Mouse (Mus musculus) liver, postnatal 0 days (tissue): ENCODE results near the gene Fbxw2. TPM values are rescaled to one million over a fixed set of nuclear protein-coding genes. Genes with fewer than 3 reads are reported as not detected.
"Not testable (repeated sequence)": the region's sequence is repeated elsewhere in the genome, so short reads cannot be mapped to it uniquely, and the experiment has no call there.

Source experiments
- ATAC-seq: fragments of 200-750 bp; cut with Nextera tagmentation; 2 replicates; pipeline ENCODE4 v1.8.0; 2017; ENCODE audit warnings: mild to moderate bottlenecking, moderate library complexity
- DNase-seq: peaks from one replicate; pipeline ENCODE4 v3.0.0-alpha.2; 2016
- H3K27ac ChIP-seq: fragments of 300-500 bp; sonication (generic); 2 replicates; pipeline ENCODE4 v1.5.1; 2014; ENCODE audit warnings: antibody characterized with exemption, moderate library complexity, mild to moderate bottlenecking, low read depth
- H3K27me3 ChIP-seq: fragments of 300-500 bp; sonication (generic); 2 replicates; pipeline ENCODE4 v1.6.1; 2014; ENCODE audit warnings: low read length, control low read depth, mixed read lengths; ENCODE audit not compliant: insufficient read depth
- H3K36me3 ChIP-seq: fragments of 300-500 bp; sonication (generic); replicated peaks from 2 replicates; pipeline ENCODE4 v1.6.1; 2014; ENCODE audit warnings: mild to moderate bottlenecking, control low read depth, low read length, moderate library complexity, mixed read lengths; ENCODE audit not compliant: insufficient read depth
- H3K4me1 ChIP-seq: fragments of 300-500 bp; sonication (generic); 2 replicates; pipeline ENCODE4 v1.6.1; 2014; ENCODE audit warnings: antibody characterized with exemption, mild to moderate bottlenecking, control low read depth; ENCODE audit not compliant: insufficient read depth
- H3K4me2 ChIP-seq: fragments of 300-500 bp; sonication (generic); 2 replicates; pipeline ENCODE4 v1.6.1; 2014; ENCODE audit warnings: low read depth, mild to moderate bottlenecking, low read length, moderate library complexity, mixed read lengths
- H3K4me3 ChIP-seq: fragments of 300-500 bp; sonication (generic); 2 replicates; pipeline ENCODE4 v1.5.1; 2014; ENCODE audit warnings: low read depth, low read length
- H3K9ac ChIP-seq: fragments of 300-500 bp; sonication (generic); replicated peaks from 2 replicates; pipeline ENCODE4 v1.6.1; 2014; ENCODE audit warnings: mild to moderate bottlenecking, moderate library complexity
- H3K9me3 ChIP-seq: fragments of 300-500 bp; sonication (generic); 2 replicates; pipeline ENCODE4 v1.6.1; 2016; ENCODE audit warnings: mild to moderate bottlenecking, control low read depth, low read length, mixed read lengths
- CTCF ChIP-seq: sonication (generic); IDR thresholded peaks from 2 replicates; pipeline ENCODE4 v1.5.1; 2016; ENCODE audit warnings: antibody characterized with exemption, low read depth
- EP300 ChIP-seq: IDR thresholded peaks from 2 replicates; pipeline ENCODE4 v1.6.1; 2016; ENCODE audit warnings: antibody characterized with exemption, low read depth, mild to moderate bottlenecking
- WGBS: fragments of 180-500 bp; shearing (Covaris S2); extraction: QIAGEN DNeasy Blood & Tissue Kit; methylation state at CpG from one replicate; pipeline ENCODE4 v1.1.7; 2014; ENCODE audit not compliant: insufficient replicate concordance; 5-methylcytosine and 5-hydroxymethylcytosine counted together
- polyA plus RNA-seq: library from polyadenylated mRNA; unstranded; fragments of >200 nt; fragmentation: Nextera tagmentation; extraction: Ambion mirVana; gene quantifications from 2 replicates; pipeline ENCODE4 v1.2.1, GENCODE M21; 2015

The Fbxw2 gene
- polyA plus RNA-seq, 1 experiment from 2014 or later = 38.3 TPM

- ATAC-seq = peak; percentile 5; the same call in 1 of the 2 replicates
- Histone ChIP-seq H3K36me3 (peaks cover 10% of the 10 kb centered on the region), H3K4me2 (peak overlapping the region; percentile 87), H3K4me3 (peak overlapping the region; percentile 99), H3K27me3 (no peaks in the 10 kb centered on the region), H3K27ac (peak overlapping the region; percentile 99), H3K9me3 (no peaks in the 10 kb centered on the region), H3K9ac (peak overlapping the region; percentile 100), H3K4me1 (peaks cover 22% of the 10 kb centered on the region)
- TF ChIP-seq CTCF (no peak), EP300 (no peak)
- WGBS = 38% methylated on average over 20 of the region's 21 CpGs
- DNase-seq = no peak
Observed at GRCm38 (mm10) chr2:34826460-34827231, 535 bp upstream of the Fbxw2 start.

GRCm38 (mm10) chr2:34818492-34818891 lies 7.6 kb downstream of the Fbxw2 start:
- 95% methylated on average over 2 of the region's 2 CpGs for WGBS
- 0 out of 2 replicates have a peak, but pooled peaks cover 2% of the 10 kb centered on the region for H3K4me1 ChIP-seq
- DNase-seq = no peak
- no peak for TF ChIP-seq EP300
- TF ChIP-seq CTCF = no peak
- ATAC-seq = no peak
- peaks cover 62% of the 10 kb centered on the region for H3K36me3 ChIP-seq
- no peaks in the 10 kb centered on the region for H3K9me3 ChIP-seq
- H3K4me2 ChIP-seq = no peak overlapping the region
- H3K9ac ChIP-seq = no peak overlapping the region
- no peak overlapping the region for H3K4me3 ChIP-seq
- H3K27ac ChIP-seq = no peak overlapping the region
- H3K27me3 ChIP-seq = no peaks in the 10 kb centered on the region

GRCm38 (mm10) chr2:34815893-34816292 lies 10.2 kb downstream of the Fbxw2 start:
- Histone ChIP-seq H3K27ac (peak overlapping the region; percentile 34), H3K36me3 (peaks cover 71% of the 10 kb centered on the region)
- DNase-seq, H3K4me1 ChIP-seq, H3K9me3 ChIP-seq, H3K4me3 ChIP-seq, H3K4me2 ChIP-seq, ATAC-seq, H3K27me3 ChIP-seq, H3K9ac ChIP-seq: not testable (repeated sequence)
- WGBS = 92% methylated on average over 2 of the region's 2 CpGs

- ATAC-seq = no peak
- 83% methylated on average over 7 of the region's 7 CpGs for WGBS
- no peak overlapping the region for H3K27ac ChIP-seq
- no peak for TF ChIP-seq CTCF
- no peak for TF ChIP-seq EP300
- H3K36me3 ChIP-seq = peaks cover 81% of the 10 kb centered on the region
- H3K4me1 ChIP-seq = peaks cover 11% of the 10 kb centered on the region
- H3K9me3 ChIP-seq = no peaks in the 10 kb centered on the region
- H3K4me3 ChIP-seq = no peak overlapping the region
- no peak for DNase-seq
- no peak overlapping the region for H3K9ac ChIP-seq
- no peak overlapping the region for H3K4me2 ChIP-seq
- no peaks in the 10 kb centered on the region for H3K27me3 ChIP-seq
Observed at GRCm38 (mm10) chr2:34812706-34813105, 13.4 kb downstream of the Fbxw2 start.

- peak; percentile 48 for ATAC-seq
Observed at GRCm38 (mm10) chr2:34810775-34811174, 15.3 kb downstream of the Fbxw2 start.

GRCm38 (mm10) chr2:34809568-34809967 lies 16.5 kb downstream of the Fbxw2 start:
- H3K4me1 ChIP-seq = peaks cover 22% of the 10 kb centered on the region
- 70% methylated on average over 1 of the region's 1 CpGs for WGBS

More at GRCm38 (mm10) chr2:34810775-34811174, 15.3 kb downstream of the Fbxw2 start:
- TF ChIP-seq CTCF (no peak), EP300 (peak; percentile 60; the same call in 1 of the 2 replicates)
- H3K36me3 ChIP-seq = peaks cover 78% of the 10 kb centered on the region
- no peak overlapping the region for H3K4me2 ChIP-seq
- no peak overlapping the region for H3K27ac ChIP-seq
- H3K9ac ChIP-seq = no peak overlapping the region
- no peak for DNase-seq
- no peak overlapping the region for H3K4me3 ChIP-seq
- 81% methylated on average over 3 of the region's 3 CpGs for WGBS
- H3K9me3 ChIP-seq = no peaks in the 10 kb centered on the region
- no peaks in the 10 kb centered on the region for H3K27me3 ChIP-seq
- H3K4me1 ChIP-seq = peaks cover 15% of the 10 kb centered on the region

More at GRCm38 (mm10) chr2:34809568-34809967, 16.5 kb downstream of the Fbxw2 start:
- Histone ChIP-seq H3K4me3 (no peak overlapping the region), H3K9ac (no peak overlapping the region), H3K36me3 (peaks cover 77% of the 10 kb centered on the region), H3K4me2 (no peak overlapping the region), H3K27ac (no peak overlapping the region), H3K27me3 (no peaks in the 10 kb centered on the region), H3K9me3 (no peaks in the 10 kb centered on the region)
- TF ChIP-seq CTCF (no peak), EP300 (no peak)
- no peak for ATAC-seq
- DNase-seq = no peak
